ENCODE assay signal across 8 mouse cellular contexts in genomic region chr12:110485585-110486331, GRCm38 (mm10). TPM values are rescaled to one million over a fixed set of nuclear protein-coding genes. Genes with fewer than 3 reads are reported as not detected.
DNase-seq lines count a peak whose midpoint lies in the region; ATAC-seq and TF ChIP-seq lines count a peak whose summit lies in the region.

No protein-coding gene starts in this region.

- H3K9me3 ChIP-seq in heart, embryonic 12.5 days (replicated peaks) = peaks cover 3% of the 10 kb centered on the region; the same call in 1 of the 2 replicates
- H3K9me3 ChIP-seq in kidney, postnatal 0 days (replicated peaks; ENCODE audit: low read length) = no peaks in the 10 kb centered on the region
- H3K9me3 ChIP-seq in liver, embryonic 11.5 days (ENCODE audit: control insufficient read depth, low read length) = no peaks in the 10 kb centered on the region
- H3K9me3 ChIP-seq in stomach, embryonic 14.5 days (ENCODE audit: control insufficient read depth, low read depth, low read length) = no peaks in the 10 kb centered on the region

- peak overlapping the region; percentile 98 for H3ac ChIP-seq in C2C12 (ENCODE audit: control insufficient read depth, insufficient read length, low read depth)

- 0% methylated on average over 27 of the region's 27 CpGs for WGBS in heart, embryonic 12.5 days
- WGBS in kidney, postnatal 0 days = under 1% methylated on average over 27 of the region's 27 CpGs
- WGBS in liver, embryonic 11.5 days = under 1% methylated on average over 27 of the region's 27 CpGs
- WGBS in stomach, embryonic 14.5 days = under 1% methylated on average over 27 of the region's 27 CpGs

- no peaks in the 10 kb centered on the region for H3K27me3 ChIP-seq in C2C12 (ENCODE audit: control insufficient read depth, insufficient read depth, insufficient read length)
- H3K27me3 ChIP-seq in heart, embryonic 12.5 days (replicated peaks) = no peaks in the 10 kb centered on the region
- H3K27me3 ChIP-seq in kidney, postnatal 0 days (ENCODE audit: insufficient read depth, low read length) = no peaks in the 10 kb centered on the region
- H3K27me3 ChIP-seq in liver, embryonic 11.5 days (replicated peaks; ENCODE audit: control insufficient read depth, insufficient read depth, low read length) = no peaks in the 10 kb centered on the region
- no peaks in the 10 kb centered on the region for H3K27me3 ChIP-seq in stomach, embryonic 14.5 days (ENCODE audit: control insufficient read depth, insufficient read depth, low read length)

- peak; percentile 82 for ATAC-seq in erythroid progenitor cell, adult 5-6 weeks (replicated peaks; ENCODE audit: low FRiP score, poor library complexity, severe bottlenecking)
- peak; percentile 89 for ATAC-seq in heart, embryonic 12.5 days (ENCODE audit: insufficient number of reproducible peaks, low FRiP score)
- peak; percentile 88 for ATAC-seq in kidney, postnatal 0 days (replicated peaks; ENCODE audit: low FRiP score, low read depth)
- peak; percentile 79 for ATAC-seq in liver, embryonic 11.5 days (replicated peaks; ENCODE audit: low FRiP score)
- peak; percentile 87 for ATAC-seq in stomach, embryonic 14.5 days (ENCODE audit: insufficient number of reproducible peaks, insufficient read depth, low FRiP score, low read depth)

- H3K79me2 ChIP-seq in C2C12 (ENCODE audit: control insufficient read depth, insufficient read depth) = peaks cover 56% of the 10 kb centered on the region

- no peaks in the 10 kb centered on the region for H3K36me3 ChIP-seq in C2C12 (ENCODE audit: control insufficient read depth, insufficient read depth)
- peaks cover 26% of the 10 kb centered on the region for H3K36me3 ChIP-seq in heart, embryonic 12.5 days
- no peaks in the 10 kb centered on the region for H3K36me3 ChIP-seq in kidney, postnatal 0 days (ENCODE audit: insufficient read depth, low read length)
- H3K36me3 ChIP-seq in liver, embryonic 11.5 days (ENCODE audit: control insufficient read depth, insufficient read depth, low read length) = peaks cover 8% of the 10 kb centered on the region
- no peaks in the 10 kb centered on the region for H3K36me3 ChIP-seq in stomach, embryonic 14.5 days (ENCODE audit: control insufficient read depth, insufficient read depth, low read length)

- peak overlapping the region; percentile 90 for H3K9ac ChIP-seq in heart, embryonic 12.5 days
- H3K9ac ChIP-seq in kidney, postnatal 0 days (ENCODE audit: low read depth, low read length) = peak overlapping the region; percentile 68
- peak overlapping the region; percentile 76 for H3K9ac ChIP-seq in liver, embryonic 11.5 days (ENCODE audit: low read depth, low read length)
- H3K9ac ChIP-seq in stomach, embryonic 14.5 days (replicated peaks; ENCODE audit: low read depth, low read length) = peak overlapping the region; percentile 71

- peaks cover 45% of the 10 kb centered on the region for H3K79me3 ChIP-seq in C2C12 (ENCODE audit: low read depth)

- peak overlapping the region; percentile 100 for H3K27ac ChIP-seq in heart, embryonic 12.5 days (ENCODE audit: poor library complexity, severe bottlenecking)
- peak overlapping the region; percentile 99 for H3K27ac ChIP-seq in kidney, postnatal 0 days
- peak overlapping the region; percentile 98 for H3K27ac ChIP-seq in liver, embryonic 11.5 days (ENCODE audit: low read depth, low read length)
- peak overlapping the region; percentile 99 for H3K27ac ChIP-seq in stomach, embryonic 14.5 days (ENCODE audit: low read length)

- peaks cover 54% of the 10 kb centered on the region for H3K4me1 ChIP-seq in heart, embryonic 12.5 days (replicated peaks)
- peaks cover 26% of the 10 kb centered on the region for H3K4me1 ChIP-seq in kidney, postnatal 0 days (replicated peaks; ENCODE audit: insufficient read depth, low read length)
- H3K4me1 ChIP-seq in liver, embryonic 11.5 days (replicated peaks; ENCODE audit: control insufficient read depth, insufficient read depth, low read length) = peaks cover 40% of the 10 kb centered on the region
- peaks cover 13% of the 10 kb centered on the region for H3K4me1 ChIP-seq in stomach, embryonic 14.5 days (ENCODE audit: control insufficient read depth, insufficient read depth, low read length)

- peak; percentile 92 for DNase-seq in brain, embryonic 18.5 days (ENCODE audit: low read depth, low spot score)
- DNase-seq in kidney, postnatal 0 days (ENCODE audit: low spot score) = peak; percentile 96
- DNase-seq in liver, embryonic 11.5 days (ENCODE audit: low spot score) = peak; percentile 85
- DNase-seq in naive thymus-derived CD4-positive, alpha-beta T cell, adult 2 months (ENCODE audit: low read depth) = peak; percentile 96

- H3K4me3 ChIP-seq in C2C12 (ENCODE audit: insufficient read depth, poor library complexity, severe bottlenecking) = peak overlapping the region; percentile 42
- H3K4me3 ChIP-seq in heart, embryonic 12.5 days = peak overlapping the region; percentile 83
- peak overlapping the region; percentile 49 for H3K4me3 ChIP-seq in kidney, postnatal 0 days (replicated peaks; ENCODE audit: low read depth, low read length)
- H3K4me3 ChIP-seq in liver, embryonic 11.5 days (ENCODE audit: low read depth, low read length) = peak overlapping the region; percentile 66
- peak overlapping the region; percentile 76 for H3K4me3 ChIP-seq in stomach, embryonic 14.5 days (ENCODE audit: low read depth, low read length)

- TF ChIP-seq CTCF in C2C12 (IDR thresholded peaks at IDR 0.05; ENCODE audit: control insufficient read depth, insufficient read depth, insufficient read length) = no peak
- no peak for TF ChIP-seq CTCF in kidney, postnatal 0 days (IDR thresholded peaks at IDR 0.05; ENCODE audit: low read depth)

- peak overlapping the region; percentile 91 for H3K4me2 ChIP-seq in heart, embryonic 12.5 days
- peak overlapping the region; percentile 83 for H3K4me2 ChIP-seq in kidney, postnatal 0 days (ENCODE audit: low read length)
- peak overlapping the region; percentile 91 for H3K4me2 ChIP-seq in liver, embryonic 11.5 days
- peak overlapping the region; percentile 98 for H3K4me2 ChIP-seq in stomach, embryonic 14.5 days (replicated peaks; ENCODE audit: low read depth, low read length)

TF ChIP-seq in C2C12, 6 proteins besides CTCF, POLR2A, EP300 and RAD21:
- TF ChIP-seq FOSL1 (IDR thresholded peaks at IDR 0.05; ENCODE audit: insufficient read depth, low read length, poor library complexity, severe bottlenecking) = no peak
- TF ChIP-seq MYOD1 (IDR thresholded peaks at IDR 0.05; ENCODE audit: control insufficient read depth, insufficient read length, low read depth) = no peak
- peak; percentile 31 for TF ChIP-seq MAX (IDR thresholded peaks at IDR 0.05)
- peak; percentile 47 for TF ChIP-seq CEBPB (IDR thresholded peaks at IDR 0.05; ENCODE audit: low read depth)
- TF ChIP-seq USF1 (IDR thresholded peaks at IDR 0.05; ENCODE audit: low read depth) = no peak
- TF ChIP-seq MYOG (IDR thresholded peaks at IDR 0.05; ENCODE audit: control insufficient read depth, extremely low read depth, insufficient read length) = no peak
TF ChIP-seq in C2C12: peak in this region for 2.

RNA-seq across cellular contexts. Expression of gene Ppp2r5c, which starts 38.8 kb away (rescaled TPM):
- polyA plus RNA-seq in C2C12 (2012; fragmentation: generic; extraction: Trizol) = 35.5 TPM
- total RNA-seq in erythroid progenitor cell, adult 5-6 weeks (2015; ENCODE audit: low replicate concordance) = 65.2 and 80.1 TPM in 2 replicates
- 113 and 118 TPM in 2 replicates for total RNA-seq in erythroid progenitor cell, adult 5-6 weeks (2017; ENCODE audit: low replicate concordance)
- 142 and 147 TPM in 2 replicates for polyA plus RNA-seq in heart, embryonic 12.5 days (2016; fragmentation: Nextera tagmentation; extraction: Ambion mirVana)
- 126 and 133 TPM in 2 replicates for polyA plus RNA-seq in kidney, postnatal 0 days (2015; fragmentation: Nextera tagmentation; extraction: Ambion mirVana)
- polyA plus RNA-seq in liver, embryonic 11.5 days (2014; fragmentation: Nextera tagmentation; extraction: Ambion mirVana) = 138 and 151 TPM in 2 replicates
- polyA plus RNA-seq in stomach, embryonic 14.5 days (2014; fragmentation: Nextera tagmentation; extraction: Ambion mirVana) = 168 and 181 TPM in 2 replicates

Comparison
In these comparisons a context has a peak if more than half of its experiments do, and no peak if none do; other contexts are left out.
1. Peak in every context shown above with its lines: DNase-seq, ATAC-seq, H3K4me3 ChIP-seq and H3K27ac ChIP-seq.